Comparison of ENCODE assay signal across 29 mouse cellular contexts in the genomic region with DNA sequence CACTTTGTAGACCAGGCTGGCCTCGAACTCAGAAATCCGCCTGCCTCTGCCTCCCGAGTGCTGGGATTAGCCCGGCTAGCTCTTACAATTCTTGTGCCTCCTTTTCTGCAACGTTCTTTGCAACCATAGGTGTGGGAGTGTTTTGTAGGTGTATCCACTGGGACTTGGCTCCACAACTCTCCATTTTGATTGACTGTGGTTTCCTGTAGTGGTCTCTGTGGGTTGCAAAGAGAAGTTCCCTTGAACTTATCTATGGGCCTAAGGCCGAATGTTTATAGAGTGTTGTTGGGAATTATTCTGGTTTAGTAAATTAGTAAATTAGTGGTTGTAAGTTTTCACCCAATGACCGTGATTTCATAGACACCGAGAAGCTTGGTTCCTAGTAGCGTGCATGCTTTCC. TPM values are rescaled to one million over a fixed set of nuclear protein-coding genes. Genes with fewer than 3 reads are reported as not detected.
"Had no signal": no experiment of that assay in that cellular context is flagged by ENCODE, and none has a peak within 500 bp of the region (broad histone marks: within the 10 kb centered on the region; RNA-seq: fewer than 3 reads in every experiment).

No protein-coding gene starts in this region.

- H3K4me2 ChIP-seq: embryonic facial prominence, embryonic 12.5 days; embryonic facial prominence, embryonic 13.5 days; embryonic facial prominence, embryonic 15.5 days; forebrain, embryonic 12.5 days; forebrain, embryonic 13.5 days; forebrain, embryonic 15.5 days had no signal

- DNase-seq: cerebellum, adult 18-20 months; cerebellum, adult 2 months; cerebellum, adult 8-10 months; cerebellum, adult 9-10 months; cerebellum, adult 9-11 months; cerebellum, postnatal 10 days; cerebellum, postnatal 14 days; cerebellum, postnatal 25 days; cerebellum, postnatal 36 days; embryo, embryonic 11 days; forebrain, postnatal 0 days; gastrocnemius, adult 2 months; gastrocnemius, postnatal 10 days; gastrocnemius, postnatal 14 days; gastrocnemius, postnatal 25 days; gastrocnemius, postnatal 36 days; heart, adult 18-20 months; heart, adult 2 months had no signal

- H3K4me1 ChIP-seq: embryonic facial prominence, embryonic 10.5 days; embryonic facial prominence, embryonic 12.5 days; embryonic facial prominence, embryonic 15.5 days; forebrain, embryonic 10.5 days; forebrain, embryonic 12.5 days; forebrain, embryonic 13.5 days; forebrain, embryonic 15.5 days had no signal

- H3K9ac ChIP-seq: embryonic facial prominence, embryonic 12.5 days; embryonic facial prominence, embryonic 13.5 days; embryonic facial prominence, embryonic 15.5 days; forebrain, embryonic 12.5 days; forebrain, embryonic 13.5 days; forebrain, embryonic 15.5 days; forebrain, postnatal 0 days had no signal

- H3K27ac ChIP-seq: embryonic facial prominence, embryonic 10.5 days; embryonic facial prominence, embryonic 12.5 days; embryonic facial prominence, embryonic 13.5 days; embryonic facial prominence, embryonic 15.5 days; forebrain, embryonic 10.5 days; forebrain, embryonic 12.5 days; forebrain, embryonic 13.5 days; forebrain, embryonic 15.5 days; gastrocnemius, adult 2 months; heart, adult 2 months had no signal

- H3K36me3 ChIP-seq: embryonic facial prominence, embryonic 10.5 days; embryonic facial prominence, embryonic 12.5 days; embryonic facial prominence, embryonic 13.5 days; embryonic facial prominence, embryonic 15.5 days; forebrain, embryonic 10.5 days; forebrain, embryonic 12.5 days; forebrain, embryonic 15.5 days had no signal

- ATAC-seq: forebrain, embryonic 13.5 days; forebrain, embryonic 14.5 days; forebrain, embryonic 15.5 days; forebrain, embryonic 16.5 days; forebrain, postnatal 0 days had no signal

- H3K4me3 ChIP-seq: embryonic facial prominence, embryonic 10.5 days; embryonic facial prominence, embryonic 12.5 days; embryonic facial prominence, embryonic 13.5 days; embryonic facial prominence, embryonic 15.5 days; erythroblast, embryonic 14.5 days; forebrain, embryonic 10.5 days; forebrain, embryonic 12.5 days; forebrain, embryonic 13.5 days; forebrain, embryonic 15.5 days; gastrocnemius, adult 2 months; heart, adult 2 months had no signal

- H3K27me3 ChIP-seq: embryonic facial prominence, embryonic 12.5 days; embryonic facial prominence, embryonic 13.5 days; embryonic facial prominence, embryonic 15.5 days; forebrain, embryonic 12.5 days; forebrain, embryonic 13.5 days; forebrain, embryonic 15.5 days had no signal

- H3K9me3 ChIP-seq: embryonic facial prominence, embryonic 10.5 days; embryonic facial prominence, embryonic 12.5 days; embryonic facial prominence, embryonic 13.5 days; embryonic facial prominence, embryonic 15.5 days; forebrain, embryonic 10.5 days; forebrain, embryonic 12.5 days; forebrain, embryonic 13.5 days; forebrain, embryonic 15.5 days had no signal

RNA-seq across cellular contexts. Expression of a gene that starts 33.8 kb away (rescaled TPM):
- polyA plus RNA-seq: erythroblast, embryonic 14.5 days had no signal
